Mouse (Mus musculus): Measurements from ENCODE around the gene Daam2.

GRCm38 (mm10) chr17:49564489-49564888 is 346 bp upstream of the Daam2 start:
- TF ChIP-seq EP300 (optimal IDR thresholded peaks at IDR 0.05) (no peak), CTCF (IDR thresholded peaks at IDR 0.05; ENCODE audit: low read depth) (no peak)

Data from stomach, postnatal 0 days (tissue).